Mouse (Mus musculus): ENCODE results near the gene Kcnj4.
A peak's percentile ranks its signal among the peaks of the same experiment; 100 is the strongest.
"Not testable (repeated sequence)": the region's sequence is repeated elsewhere in the genome, so short reads cannot be mapped to it uniquely, and the experiment has no call there.

The Kcnj4 gene

GRCm38 (mm10) chr15:79511553-79512320, 6.7 kb upstream of the Kcnj4 start:
- DNase-seq, result peak; percentile 90 to 91

GRCm38 (mm10) chr15:79510425-79510824, 5.4 kb upstream of the Kcnj4 start:
- no peak for DNase-seq

- no peak for DNase-seq
These were observed 5.0 kb upstream of the Kcnj4 start for GRCm38 (mm10) chr15:79509998-79510397.

- no peak for DNase-seq
These were observed 2.2 kb upstream of the Kcnj4 start for GRCm38 (mm10) chr15:79507055-79507828.

GRCm38 (mm10) chr15:79506460-79506859, 1.4 kb upstream of the Kcnj4 start:
- no peak for DNase-seq

- peak; percentile 62 to 67 for DNase-seq
These were observed 709 bp upstream of the Kcnj4 start for GRCm38 (mm10) chr15:79505616-79506283.

GRCm38 (mm10) chr15:79503438-79503837, 1.6 kb downstream of the Kcnj4 start:
- no peak for DNase-seq

GRCm38 (mm10) chr15:79502891-79503341, 2.1 kb downstream of the Kcnj4 start:
- no peak for DNase-seq

- no peak for DNase-seq
These were observed 4.9 kb downstream of the Kcnj4 start for GRCm38 (mm10) chr15:79500110-79500509.

- no peak for DNase-seq
These were observed 11.5 kb downstream of the Kcnj4 start for GRCm38 (mm10) chr15:79493527-79493926.

GRCm38 (mm10) chr15:79489463-79489862, 15.6 kb downstream of the Kcnj4 start:
- DNase-seq, result no peak

GRCm38 (mm10) chr15:79481181-79481688, 23.8 kb downstream of the Kcnj4 start:
- DNase-seq, result peak in 1 of 2 experiments; percentile 15

- DNase-seq, result no peak
These were observed 27.8 kb downstream of the Kcnj4 start for GRCm38 (mm10) chr15:79477227-79477626.

GRCm38 (mm10) chr15:79473638-79474355, 31.2 kb downstream of the Kcnj4 start:
- DNase-seq, result no peak

- DNase-seq, result no peak
These were observed 32.0 kb downstream of the Kcnj4 start for GRCm38 (mm10) chr15:79473042-79473441.

- DNase-seq, result no peak
These were observed 33.9 kb downstream of the Kcnj4 start for GRCm38 (mm10) chr15:79471095-79471494.

- no peak for DNase-seq
These were observed 34.5 kb downstream of the Kcnj4 start for GRCm38 (mm10) chr15:79470583-79470982.

- no peak for DNase-seq
These were observed 35.5 kb downstream of the Kcnj4 start for GRCm38 (mm10) chr15:79469577-79469976.

- DNase-seq, result peak; percentile 86 to 92
These were observed 38.3 kb downstream of the Kcnj4 start for GRCm38 (mm10) chr15:79466601-79467286.

GRCm38 (mm10) chr15:79456546-79456945, 48.5 kb downstream of the Kcnj4 start:
- peak in 1 of 2 experiments; percentile 52 for DNase-seq

GRCm38 (mm10) chr15:79456104-79456503, 48.9 kb downstream of the Kcnj4 start:
- DNase-seq, result not testable (repeated sequence)

Measured in lung, postnatal 4 days (tissue).